ENCODE assay signal across 23 mouse cellular contexts in genomic region chr7:40873380-40873990, GRCm38 (mm10). TPM values are rescaled to one million over a fixed set of nuclear protein-coding genes. Genes with fewer than 3 reads are reported as not detected.
DNase-seq lines count a peak whose midpoint lies in the region; ATAC-seq lines count a peak whose summit lies in the region.
"Had no signal": no experiment of that assay in that cellular context is flagged by ENCODE, and none has a peak within 500 bp of the region (broad histone marks: within the 10 kb centered on the region; RNA-seq: fewer than 3 reads in every experiment).

No protein-coding gene starts in this region.

- H3K9ac ChIP-seq in hindbrain, embryonic 14.5 days = no peak overlapping the region
- no peak overlapping the region for H3K9ac ChIP-seq in hindbrain, embryonic 11.5 days (ENCODE audit: low read depth, low read length)
- H3K9ac ChIP-seq: heart, embryonic 13.5 days; limb, embryonic 15.5 days; liver, embryonic 15.5 days; midbrain, embryonic 15.5 days had no signal

- DNase-seq in adrenal gland, postnatal 14 days = peak; percentile 35
- no peak for DNase-seq in adrenal gland, adult 8-10 months
- peak; percentile 50 for DNase-seq in hindbrain, embryonic 14.5 days (ENCODE audit: low spot score)
- no peak for DNase-seq in hindbrain, embryonic 11.5 days (ENCODE audit: low spot score)
- DNase-seq in retina, adult 2 months (ENCODE audit: low read depth, low spot score) = peak; percentile 13
- no peak for DNase-seq in retina, embryonic 14.5 days (ENCODE audit: low spot score)
- no peak for DNase-seq in urinary bladder, postnatal 14 days (ENCODE audit: low spot score)
- DNase-seq in B cell, adult 2 months = no peak
- DNase-seq: cerebellum, adult 2 months; gastrocnemius, postnatal 14 days; heart, adult 18-20 months; kidney, adult 2 months; kidney, postnatal 10 days; right cerebral cortex, postnatal 25 days; thymus, postnatal 36 days had no signal

- H3K4me3 ChIP-seq in hindbrain, embryonic 14.5 days (replicated peaks; ENCODE audit: low read length) = no peak overlapping the region
- H3K4me3 ChIP-seq in hindbrain, embryonic 11.5 days (ENCODE audit: low read depth, low read length) = no peak overlapping the region
- H3K4me3 ChIP-seq: heart, embryonic 13.5 days; limb, embryonic 15.5 days; liver, embryonic 15.5 days; midbrain, embryonic 15.5 days had no signal

- no peak for ATAC-seq in hindbrain, embryonic 14.5 days (ENCODE audit: low FRiP score)
- no peak for ATAC-seq in hindbrain, embryonic 11.5 days (ENCODE audit: low FRiP score)
- ATAC-seq: lung, postnatal 0 days; midbrain, embryonic 15.5 days had no signal

- H3K4me2 ChIP-seq in hindbrain, embryonic 14.5 days (replicated peaks) = no peak overlapping the region
- no peak overlapping the region for H3K4me2 ChIP-seq in hindbrain, embryonic 11.5 days (replicated peaks; ENCODE audit: low read depth, low read length)
- H3K4me2 ChIP-seq: heart, embryonic 13.5 days; limb, embryonic 15.5 days; liver, embryonic 15.5 days; midbrain, embryonic 15.5 days had no signal

- no peaks in the 10 kb centered on the region for H3K9me3 ChIP-seq in hindbrain, embryonic 14.5 days (ENCODE audit: control insufficient read depth, low read length)
- no peaks in the 10 kb centered on the region for H3K9me3 ChIP-seq in hindbrain, embryonic 11.5 days (ENCODE audit: control insufficient read depth, low read length)
- H3K9me3 ChIP-seq: heart, embryonic 13.5 days; limb, embryonic 15.5 days; liver, embryonic 15.5 days; midbrain, embryonic 15.5 days had no signal

- no peaks in the 10 kb centered on the region for H3K4me1 ChIP-seq in hindbrain, embryonic 14.5 days (replicated peaks; ENCODE audit: control insufficient read depth, insufficient read depth, low read length)
- no peaks in the 10 kb centered on the region for H3K4me1 ChIP-seq in hindbrain, embryonic 11.5 days (replicated peaks; ENCODE audit: control insufficient read depth, insufficient read depth, low read length)
- H3K4me1 ChIP-seq: heart, embryonic 13.5 days; limb, embryonic 15.5 days; liver, embryonic 15.5 days had no signal

- H3K36me3 ChIP-seq in hindbrain, embryonic 14.5 days (replicated peaks; ENCODE audit: control insufficient read depth, insufficient read depth) = no peaks in the 10 kb centered on the region
- H3K36me3 ChIP-seq in hindbrain, embryonic 11.5 days (ENCODE audit: control insufficient read depth, insufficient read depth, low read length) = no peaks in the 10 kb centered on the region
- H3K36me3 ChIP-seq: G1E; heart, embryonic 13.5 days; limb, embryonic 15.5 days; liver, embryonic 15.5 days; midbrain, embryonic 15.5 days had no signal

- no peaks in the 10 kb centered on the region for H3K27me3 ChIP-seq in hindbrain, embryonic 14.5 days (ENCODE audit: control insufficient read depth, insufficient read depth, low read length)
- no peaks in the 10 kb centered on the region for H3K27me3 ChIP-seq in hindbrain, embryonic 11.5 days (ENCODE audit: control insufficient read depth, insufficient read depth, low read length)
- H3K27me3 ChIP-seq: heart, embryonic 13.5 days; limb, embryonic 15.5 days; liver, embryonic 15.5 days; midbrain, embryonic 15.5 days had no signal

- 50% methylated on average over 7 of the region's 7 CpGs for WGBS in hindbrain, embryonic 14.5 days
- 61% methylated on average over 7 of the region's 7 CpGs for WGBS in hindbrain, embryonic 11.5 days

- H3K27ac ChIP-seq in hindbrain, embryonic 14.5 days = no peak overlapping the region
- H3K27ac ChIP-seq in hindbrain, embryonic 11.5 days (ENCODE audit: low read depth, low read length) = no peak overlapping the region
- H3K27ac ChIP-seq: heart, embryonic 13.5 days; limb, embryonic 15.5 days; liver, embryonic 15.5 days; midbrain, embryonic 15.5 days had no signal

RNA-seq across cellular contexts. Expression of gene Vstm2b, which starts 24.6 kb away (rescaled TPM):
- total RNA-seq in adrenal gland, postnatal 14 days (2021) = 0.74 and 1.1 TPM in 2 replicates
- 1 to 10 TPM in 3 of 4 experiments, under 1 TPM in 1; 0.58 to 1.8 (median 1.5) TPM for total RNA-seq in adrenal gland, adult 8-10 months (2022)
- 39.1 and 41.4 TPM in 2 replicates for polyA plus RNA-seq in hindbrain, embryonic 14.5 days (2014; fragmentation: Nextera tagmentation; extraction: Ambion mirVana)
- 11.7 and 12.8 TPM in 2 replicates for polyA plus RNA-seq in hindbrain, embryonic 11.5 days (2014; fragmentation: Nextera tagmentation; extraction: Ambion mirVana)
- total RNA-seq: G1E; heart, postnatal 25 days; megakaryocyte progenitor cell, adult 5-6 weeks had no signal
- polyA plus RNA-seq: G1E; liver, embryonic 15.5 days had no signal

Comparison
In these comparisons a context has a peak if more than half of its experiments do, and no peak if none do; other contexts are left out.
1. DNase-seq: peak in adrenal gland, postnatal 14 days (single experiment), hindbrain, embryonic 14.5 days (single experiment) and retina, adult 2 months (single experiment); none in adrenal gland, adult 8-10 months (single experiment), hindbrain, embryonic 11.5 days (single experiment), retina, embryonic 14.5 days (single experiment), urinary bladder, postnatal 14 days (single experiment) and B cell, adult 2 months (0 of 2).